Mouse (Mus musculus): ENCODE measurements at regions not wholly inside any gene's neighbourhood (a gene's known extent, or its start where the extent isn't known, plus 50 kb on each side); places are given as distances from the start of the nearest gene placed in this dataset.

DNA sequence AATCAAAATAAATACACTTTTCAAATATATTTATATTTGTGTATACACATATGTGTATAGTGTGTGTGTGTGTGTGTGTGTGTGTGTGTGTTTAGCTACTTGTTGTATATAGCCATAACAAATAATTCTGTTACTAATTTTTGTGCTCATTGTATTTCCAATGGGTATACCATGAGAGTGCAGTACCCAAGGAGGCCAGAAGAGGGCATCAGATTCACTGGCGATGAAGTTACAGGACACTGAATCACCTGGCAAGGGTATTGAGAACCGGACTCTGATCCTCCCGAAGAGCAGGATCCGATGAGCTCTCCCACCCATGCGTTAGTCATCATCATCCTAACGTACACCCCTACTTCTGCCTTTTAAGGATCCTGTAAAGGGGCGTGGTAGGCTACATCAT lies 249.3 kb upstream of the Rpl38 start:
- no peak for DNase-seq

DNA sequence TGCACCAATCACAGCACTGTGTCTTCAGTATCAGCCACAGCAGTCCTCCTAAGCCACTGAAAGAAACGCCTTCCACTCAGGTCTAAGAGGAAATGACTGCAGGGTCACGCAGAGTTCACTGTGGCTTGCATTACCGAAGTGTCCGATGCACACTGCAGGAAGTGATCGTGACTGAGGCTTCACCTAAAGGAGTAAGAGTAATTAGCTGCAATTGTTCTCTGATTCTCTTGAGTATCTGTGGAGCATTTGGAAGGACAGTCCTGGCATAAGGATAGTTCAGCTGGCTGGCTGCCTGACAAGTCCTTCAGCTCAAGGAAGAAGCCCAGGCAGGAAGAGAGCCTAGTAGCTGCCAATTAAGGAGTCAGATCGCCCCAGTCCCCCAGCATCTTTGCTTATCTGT lies 252.2 kb upstream of the Rpl38 start:
- peak; percentile 25 to 40 for DNase-seq

DNA sequence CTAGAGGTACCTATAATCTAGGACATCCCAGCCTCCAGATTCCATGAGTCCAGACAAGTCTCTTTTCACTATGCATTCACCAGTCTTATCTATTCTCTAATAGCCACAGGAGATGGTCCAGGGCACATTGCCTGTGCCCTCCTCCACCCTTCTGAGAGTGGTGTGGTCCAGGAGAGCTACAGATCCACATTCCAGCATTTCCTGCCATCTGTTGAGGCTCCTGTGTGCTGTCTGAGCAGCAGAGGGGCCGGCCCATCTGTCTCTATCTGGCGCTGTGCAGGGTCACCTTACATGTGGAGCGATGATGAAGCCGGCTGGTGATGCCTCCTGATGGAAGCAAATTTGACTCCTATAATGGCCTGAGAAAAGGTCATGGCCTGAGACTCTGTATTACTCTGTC lies 263.9 kb upstream of the Rpl38 start:
- no peak for DNase-seq

DNA sequence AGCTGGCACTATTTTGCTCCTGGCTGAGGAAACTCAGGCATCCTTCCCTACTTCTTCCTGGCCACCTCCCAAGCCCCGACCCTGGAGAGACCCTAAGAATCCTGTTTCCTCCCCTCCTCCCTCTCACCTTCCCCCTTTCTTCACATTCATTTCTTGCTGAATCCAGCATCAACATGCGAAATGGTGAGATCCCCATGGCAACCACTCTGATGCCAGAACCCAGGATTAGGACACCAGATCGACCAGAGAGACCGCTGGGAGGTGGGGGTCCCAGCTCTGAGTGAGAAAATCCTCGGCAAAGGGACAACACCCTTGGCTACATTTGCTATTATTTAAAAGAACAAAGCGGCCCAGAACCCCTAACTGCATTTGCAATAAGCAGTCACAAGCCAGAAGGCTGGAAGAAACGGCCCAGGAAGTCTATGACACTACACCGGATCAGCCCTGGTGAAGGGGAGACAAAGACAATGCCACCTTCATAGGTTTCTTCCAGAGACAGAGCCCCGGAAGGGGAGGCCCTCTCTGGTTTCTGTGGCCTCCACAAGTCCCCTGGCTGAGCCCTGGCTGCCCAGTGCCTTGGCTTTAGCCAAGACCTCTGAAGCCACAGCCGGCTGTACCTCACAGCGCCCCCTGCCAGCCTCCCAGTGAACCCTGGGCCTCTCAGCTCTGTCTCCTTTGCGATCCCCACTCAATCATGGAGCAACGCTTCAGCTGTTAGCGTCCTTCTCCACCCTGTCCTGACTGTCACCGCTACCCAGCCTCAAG lies 265.6 kb upstream of the Rpl38 start:
- no peak for DNase-seq

DNA sequence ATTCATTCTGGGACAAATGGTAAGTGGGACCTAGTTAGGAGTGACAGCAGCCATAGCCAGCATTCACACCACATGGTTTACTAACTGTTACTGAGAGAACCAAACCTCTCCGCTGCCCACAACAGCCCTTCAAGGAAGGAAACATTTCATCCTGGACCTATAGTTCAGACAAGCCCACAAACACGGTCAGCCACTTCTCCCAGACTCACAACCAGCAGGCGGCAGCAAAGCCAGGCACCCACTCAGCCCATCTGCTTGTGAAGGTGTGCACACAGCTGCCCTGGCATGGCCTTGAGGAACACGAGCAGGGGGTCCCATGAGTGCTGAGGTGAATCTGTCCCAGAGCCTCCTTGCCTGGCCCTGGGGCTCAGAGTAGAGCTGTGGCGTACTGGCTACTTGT lies 267.6 kb upstream of the Rpl38 start:
- no peak for DNase-seq

DNA sequence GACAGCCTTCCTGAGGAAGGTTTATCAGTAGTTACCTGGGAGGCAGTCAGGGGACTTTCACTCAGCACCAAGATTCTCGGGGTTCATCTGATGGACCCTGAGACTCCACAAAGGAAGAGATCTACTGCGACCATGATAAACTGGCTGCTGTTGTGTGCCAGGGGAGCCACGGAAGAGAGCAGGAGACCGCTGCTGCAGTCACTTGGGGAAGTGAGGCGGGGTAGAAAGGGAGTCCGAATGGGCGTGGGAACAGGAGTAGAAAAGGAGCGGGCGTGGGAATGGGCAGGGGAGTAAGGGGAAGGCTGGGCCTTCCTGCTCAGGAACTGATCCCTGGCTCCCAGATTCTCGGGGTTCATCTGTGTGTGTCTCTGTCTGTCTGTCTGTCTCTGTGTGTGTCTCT lies 276.2 kb upstream of the Rpl38 start:
- no peak for DNase-seq

DNA sequence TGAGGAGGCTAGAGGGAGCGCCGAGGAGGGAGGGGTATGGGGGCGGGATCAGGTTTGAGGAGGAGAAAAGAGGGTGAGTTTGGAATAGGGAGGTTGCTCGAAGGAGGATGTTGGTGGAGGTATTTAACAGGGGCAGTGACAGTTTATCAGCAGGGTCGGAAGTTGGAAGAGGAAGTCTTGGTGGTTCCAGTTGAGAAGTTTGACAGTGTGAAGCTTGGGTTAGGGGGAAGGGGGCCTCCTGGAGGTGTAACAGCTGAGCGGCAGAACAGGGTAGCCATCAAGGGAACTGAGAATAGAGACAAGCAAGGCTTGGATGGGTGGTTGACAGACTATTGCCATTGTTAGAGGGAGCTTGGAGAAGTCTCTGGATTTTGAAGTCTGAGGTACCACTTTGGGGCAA lies 276.8 kb upstream of the Rpl38 start:
- no peak for DNase-seq

DNA sequence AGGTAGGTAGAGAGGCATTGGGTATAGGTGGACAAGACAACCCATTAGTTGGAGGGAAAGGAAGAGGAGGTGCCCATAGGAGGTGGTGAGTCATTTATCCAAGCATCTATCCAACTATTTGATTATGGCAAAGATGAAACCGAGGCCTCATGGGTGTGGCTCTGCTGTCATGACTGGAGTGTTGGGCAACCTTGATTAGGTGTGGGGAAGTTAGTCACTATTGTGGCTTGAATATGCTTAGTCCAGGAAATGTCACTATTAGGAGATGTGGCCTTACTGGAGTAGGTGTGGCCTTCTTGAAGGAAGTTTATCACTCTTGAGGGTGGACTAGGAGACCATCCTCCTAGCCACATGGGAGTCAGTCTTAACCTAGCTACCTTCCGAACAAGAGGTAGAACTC lies 281.2 kb upstream of the Rpl38 start:
- DNase-seq, result no peak

DNA sequence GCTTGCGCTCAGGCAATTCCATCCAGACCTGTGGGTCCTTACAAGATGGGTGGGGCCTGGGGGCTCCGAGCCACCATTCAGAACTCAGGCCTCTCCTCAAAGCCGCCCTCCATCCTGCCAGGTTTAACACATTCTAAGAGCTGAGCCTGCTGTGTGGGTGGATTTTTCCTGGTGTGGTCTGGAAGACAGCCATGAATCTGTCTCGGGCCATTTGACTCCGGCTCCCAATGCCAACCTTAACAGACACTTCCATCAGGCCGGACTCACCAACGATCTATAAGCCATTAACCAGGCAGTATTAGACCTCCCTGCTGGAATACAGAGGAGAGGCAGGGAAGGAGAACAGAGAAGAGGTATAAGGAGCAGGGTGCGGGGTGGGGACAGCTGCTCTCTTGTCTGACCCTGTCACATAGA lies 288.9 kb upstream of the Rpl38 start:
- peak; percentile 11 to 48 for DNase-seq

DNA sequence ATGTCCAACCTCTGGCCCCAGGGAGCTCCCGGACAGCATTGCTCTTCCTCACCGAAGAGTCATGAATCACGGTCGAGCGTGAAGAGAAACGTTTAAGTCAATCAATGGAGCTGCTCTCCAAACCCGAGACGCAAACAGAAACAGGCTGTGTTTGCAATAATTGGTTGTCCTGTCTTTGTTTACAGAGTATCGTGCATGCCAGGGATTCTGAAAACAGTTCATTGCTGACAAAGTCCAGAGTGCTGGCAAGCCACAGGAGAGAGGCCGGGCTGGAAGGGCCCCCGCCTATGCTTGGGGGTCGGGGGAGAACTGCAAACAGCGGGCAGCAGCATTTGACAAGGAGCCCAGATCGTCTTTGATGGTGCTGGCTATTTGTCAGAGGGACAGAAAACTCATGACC lies 292.4 kb upstream of the Rpl38 start:
- DNase-seq, result no peak

DNA sequence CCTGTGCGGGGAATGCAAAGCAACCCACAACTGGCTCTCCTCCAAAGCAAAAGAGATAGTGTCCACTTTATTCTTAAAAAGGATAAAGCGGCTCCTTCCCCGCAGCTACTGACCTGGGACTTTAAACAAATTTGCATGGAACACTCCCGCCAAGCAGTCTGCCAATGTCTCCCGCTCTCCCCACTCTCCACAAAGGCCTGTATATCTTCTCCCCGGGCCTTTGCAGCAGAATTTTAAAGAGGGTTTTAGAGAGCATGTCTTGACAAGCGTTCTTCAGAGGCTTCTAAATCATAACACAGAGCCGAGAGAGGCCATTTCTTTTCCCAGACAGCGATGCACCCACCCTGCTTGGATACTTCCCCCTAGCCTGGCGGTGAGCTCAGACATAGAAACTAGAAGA lies 297.6 kb upstream of the Rpl38 start:
- no peak for DNase-seq

DNA sequence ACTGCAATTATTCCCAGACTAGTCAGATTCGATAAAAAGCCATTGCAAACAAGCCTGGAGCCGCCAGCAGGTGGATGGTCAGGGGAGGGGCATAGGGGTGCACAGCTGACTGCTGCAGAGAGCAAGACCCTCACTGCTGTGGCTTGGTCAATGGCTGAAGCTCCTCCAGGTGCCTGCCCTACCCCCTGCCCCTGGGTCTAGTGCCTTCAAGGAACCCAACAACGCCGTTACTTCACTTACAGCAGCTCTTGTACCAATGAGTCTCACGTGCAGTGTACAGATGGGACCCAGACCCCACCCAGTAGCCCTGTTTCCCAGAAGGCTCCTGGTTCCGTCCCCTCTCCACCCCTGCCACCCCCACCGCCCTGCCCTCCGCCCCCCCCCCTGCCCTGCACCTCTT lies 300.5 kb upstream of the Rpl38 start:
- no peak for DNase-seq

DNA sequence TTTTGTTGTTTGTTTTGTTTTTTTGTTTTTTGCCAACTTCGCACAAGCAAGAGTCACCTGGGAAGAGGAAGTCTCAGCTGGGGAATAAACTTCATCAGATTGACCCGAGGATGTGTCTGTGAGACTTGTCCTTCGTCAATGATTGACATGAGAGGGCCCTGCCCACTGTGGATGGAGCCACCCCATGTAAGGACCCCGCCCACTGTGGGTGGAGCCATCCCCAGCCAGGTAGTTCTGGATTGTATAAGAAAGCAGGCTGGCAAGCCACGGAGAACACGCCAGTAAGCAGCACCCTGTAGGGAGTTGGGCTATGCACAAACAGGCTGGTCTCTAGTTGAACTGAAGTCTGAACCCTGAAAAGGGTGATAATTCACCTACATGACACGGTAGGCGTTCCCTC lies 294.1 kb upstream of the Sdk2 start:
- no peak for DNase-seq

DNA sequence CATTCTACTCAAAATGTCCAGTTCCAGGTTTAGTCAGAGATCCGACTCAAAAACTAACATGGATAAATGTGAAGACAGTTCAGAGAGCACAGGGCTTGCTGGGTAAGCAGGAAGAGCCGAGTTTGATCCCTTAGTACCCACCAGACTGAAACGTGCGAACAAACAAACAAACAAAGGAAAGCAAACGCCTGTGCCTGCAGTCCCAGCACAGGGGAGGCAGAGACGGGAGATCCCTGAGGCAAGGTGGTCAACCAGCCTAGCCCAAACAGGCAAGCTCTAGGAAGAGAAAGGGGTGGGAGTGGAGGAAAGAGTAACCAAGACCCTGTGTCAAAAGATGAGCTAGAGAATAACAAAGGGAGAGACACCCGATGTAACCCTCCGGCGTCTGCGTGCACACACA lies 293.5 kb upstream of the Sdk2 start:
- DNase-seq, result no peak

DNA sequence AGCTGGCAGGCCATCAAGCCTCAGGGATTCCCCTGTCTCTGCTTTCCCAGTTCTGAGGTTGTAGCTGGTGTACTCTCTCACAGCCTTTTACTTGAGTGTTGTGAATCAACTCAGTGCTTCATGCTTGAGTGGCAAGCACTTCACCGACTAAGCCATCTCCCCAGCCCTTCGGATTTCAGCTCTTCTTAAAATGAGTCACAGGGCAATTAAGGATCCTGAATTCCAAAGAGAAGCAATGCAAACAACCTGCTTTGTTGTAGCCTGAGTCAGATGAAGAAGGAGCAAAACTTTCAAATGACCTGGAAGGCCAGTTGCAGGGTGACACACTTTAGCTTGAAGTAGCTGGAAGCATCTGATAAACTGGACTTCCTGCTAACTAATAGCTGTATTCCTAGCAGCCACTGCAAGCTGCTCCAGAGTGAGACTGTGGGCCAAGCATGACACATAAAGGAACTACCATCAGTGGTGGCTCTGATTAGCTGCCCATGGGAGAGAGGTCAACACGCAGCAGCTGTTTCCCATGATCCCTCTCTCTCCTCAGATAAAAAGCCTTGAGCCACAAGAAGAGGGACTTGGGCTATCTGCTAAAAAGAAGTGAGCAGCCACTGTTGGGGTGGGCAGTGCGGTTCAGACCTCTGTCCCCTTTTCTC lies 285.4 kb upstream of the Sdk2 start:
- no peak for DNase-seq

DNA sequence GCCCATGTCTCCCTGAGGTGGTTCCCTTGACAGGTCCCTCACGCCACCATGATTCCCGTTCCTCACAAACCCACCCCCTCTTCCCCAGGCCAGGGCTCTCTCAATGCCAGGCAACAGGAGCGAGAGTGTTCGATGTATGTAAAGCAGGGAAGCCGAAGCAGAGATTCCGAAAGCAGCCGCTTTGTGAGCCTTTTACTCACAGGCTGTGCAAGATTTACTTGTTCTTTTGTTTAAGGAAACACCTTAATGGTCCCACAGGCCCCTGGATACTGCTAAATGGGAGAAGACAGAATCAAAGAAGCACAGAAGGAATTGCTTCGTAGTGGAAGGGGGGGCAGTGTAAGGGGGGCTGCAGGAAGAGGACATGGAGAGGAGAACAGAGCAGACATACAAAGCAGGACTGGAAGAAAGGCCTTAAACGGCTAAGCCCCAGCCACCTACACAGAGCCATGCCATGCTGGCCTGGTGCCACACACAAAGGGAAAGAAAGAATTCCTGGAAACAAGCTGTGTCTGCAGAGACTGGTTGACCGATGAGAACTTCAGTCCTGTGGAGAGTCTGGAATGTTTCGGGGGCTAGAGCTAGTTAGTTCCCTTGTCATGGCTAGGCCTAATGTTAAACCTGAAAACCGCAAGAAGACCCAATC lies 270.1 kb upstream of the Sdk2 start:
- DNase-seq, result peak in 1 of 2 experiments; percentile 11

DNA sequence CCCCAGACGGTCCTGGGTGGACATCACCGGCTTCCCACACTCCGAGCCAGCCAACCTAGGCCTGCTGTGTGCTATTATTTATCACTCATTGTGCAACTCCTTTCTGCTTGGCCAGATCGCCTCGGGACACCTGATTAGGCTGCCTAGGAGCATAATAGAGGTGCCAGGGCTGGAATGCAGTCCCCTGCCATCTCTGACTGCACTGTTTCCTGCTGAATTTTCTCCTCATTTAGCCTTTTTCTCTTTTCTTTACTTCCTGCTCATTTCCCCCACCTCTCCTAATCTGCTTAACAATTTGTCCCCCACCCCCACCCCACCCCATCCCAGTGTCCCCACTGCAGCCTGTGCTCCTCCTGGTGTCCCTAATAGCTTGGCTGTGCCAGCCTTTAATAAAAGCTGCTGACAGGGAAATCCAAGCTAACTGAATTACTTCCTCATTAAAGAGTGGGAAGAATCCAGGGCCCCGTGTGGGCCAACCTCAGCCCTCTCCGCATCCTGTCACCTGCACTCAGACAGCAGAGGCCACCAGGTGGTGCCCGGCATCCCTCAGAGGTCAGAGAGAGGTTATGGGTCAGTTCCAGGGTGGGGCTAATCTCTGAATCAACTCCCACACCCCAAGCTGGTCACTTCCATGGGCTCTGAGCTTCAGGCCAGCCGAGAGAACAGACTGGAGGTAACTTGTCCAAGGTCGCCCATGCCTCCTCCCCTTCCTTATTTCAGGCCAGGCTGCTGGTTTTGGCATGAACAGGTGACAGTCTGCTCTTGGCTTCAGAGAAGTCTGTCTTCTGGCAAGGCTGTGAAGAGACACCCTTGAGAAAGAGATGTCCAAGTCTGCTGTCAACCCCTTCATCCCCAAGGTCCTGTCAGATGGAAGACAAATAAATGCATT lies 269.3 kb upstream of the Sdk2 start:
- DNase-seq, result no peak

DNA sequence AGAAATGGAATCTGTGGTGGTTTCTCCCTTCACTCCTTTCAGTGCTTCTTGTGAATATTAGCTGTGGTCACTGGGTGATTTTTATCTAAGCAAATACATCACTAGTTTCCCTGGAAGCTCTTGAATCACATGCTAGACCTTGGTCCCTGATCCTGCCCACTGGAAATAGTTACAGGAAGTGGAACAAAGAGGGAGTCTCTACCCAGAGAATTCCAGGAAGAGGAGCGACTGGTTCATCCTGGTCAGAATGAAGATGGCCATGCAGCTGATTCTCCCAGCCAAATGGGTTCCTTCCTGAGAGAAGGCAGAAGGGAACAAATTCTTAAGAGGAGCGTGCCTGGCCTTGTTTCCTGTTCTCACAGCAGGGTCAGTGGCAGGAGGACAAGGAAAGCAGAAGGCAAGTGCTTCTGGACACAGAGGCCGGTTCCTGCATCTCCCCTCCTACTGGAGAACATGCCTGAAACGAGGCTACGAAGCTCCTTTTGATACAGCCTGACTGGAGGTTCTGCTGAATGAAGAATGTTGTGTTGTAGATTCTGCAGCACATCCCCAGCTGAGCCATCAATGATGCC lies 264.8 kb upstream of the Sdk2 start:
- DNase-seq, result peak; percentile 3 to 45

DNA sequence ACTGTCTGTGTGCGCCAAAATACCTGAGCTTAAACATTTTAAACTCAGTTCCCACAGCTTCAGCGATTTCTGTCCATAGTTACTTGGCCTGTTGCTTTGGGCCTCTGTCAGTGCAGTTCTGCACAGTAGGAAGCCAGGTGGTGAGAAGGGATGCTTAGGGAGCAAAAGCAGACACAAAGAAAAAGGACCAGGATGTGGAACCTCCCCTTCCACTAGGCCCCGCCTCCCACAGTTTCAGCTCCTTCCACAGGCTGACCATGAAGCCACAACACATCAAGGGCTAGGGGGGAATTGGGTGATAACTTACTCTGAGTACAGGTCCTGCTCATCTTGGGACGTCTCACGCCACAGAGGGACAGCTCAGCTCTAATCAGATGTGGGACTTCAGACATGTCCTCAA lies 263.5 kb upstream of the Sdk2 start:
- no peak for DNase-seq

DNA sequence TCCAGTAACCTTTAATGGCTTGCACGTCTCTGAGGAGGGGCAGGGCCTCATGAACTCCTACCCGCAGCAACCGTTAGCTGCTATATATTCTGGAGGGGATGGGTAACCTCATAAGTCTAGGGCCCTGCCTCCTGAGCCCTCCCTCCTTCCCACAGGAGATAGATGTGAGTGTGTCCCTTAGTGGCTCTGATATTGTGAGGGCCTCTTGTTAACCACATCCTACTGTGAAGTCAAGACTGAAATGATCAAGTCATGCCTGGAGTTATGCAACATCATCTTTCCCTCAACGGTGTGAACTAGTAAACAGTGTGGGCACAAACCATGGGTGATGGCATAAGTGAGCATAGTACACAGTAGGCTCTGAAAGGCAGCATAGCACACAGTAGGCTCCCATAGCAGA lies 255.8 kb upstream of the Sdk2 start:
- DNase-seq, result no peak

DNA sequence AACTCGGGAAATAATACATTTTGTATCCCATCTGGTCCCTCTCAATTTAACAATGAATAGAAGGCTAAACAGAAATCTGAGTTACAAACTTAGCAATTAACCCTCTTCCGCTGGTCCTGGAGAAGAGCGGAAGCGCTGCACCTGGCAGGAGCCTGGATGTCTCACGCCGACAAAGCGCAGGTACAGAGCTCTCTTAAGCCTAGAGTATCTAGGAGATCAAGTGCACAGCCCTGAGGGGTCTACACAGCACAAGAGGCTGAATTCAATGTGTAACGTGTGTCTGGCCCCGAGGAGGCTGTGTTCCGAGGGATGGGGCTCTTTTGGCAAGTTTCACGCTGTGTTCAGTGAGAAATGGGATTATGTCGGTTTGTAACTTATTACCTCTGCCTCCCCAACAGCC lies 255.1 kb upstream of the Sdk2 start:
- no peak for DNase-seq

DNA sequence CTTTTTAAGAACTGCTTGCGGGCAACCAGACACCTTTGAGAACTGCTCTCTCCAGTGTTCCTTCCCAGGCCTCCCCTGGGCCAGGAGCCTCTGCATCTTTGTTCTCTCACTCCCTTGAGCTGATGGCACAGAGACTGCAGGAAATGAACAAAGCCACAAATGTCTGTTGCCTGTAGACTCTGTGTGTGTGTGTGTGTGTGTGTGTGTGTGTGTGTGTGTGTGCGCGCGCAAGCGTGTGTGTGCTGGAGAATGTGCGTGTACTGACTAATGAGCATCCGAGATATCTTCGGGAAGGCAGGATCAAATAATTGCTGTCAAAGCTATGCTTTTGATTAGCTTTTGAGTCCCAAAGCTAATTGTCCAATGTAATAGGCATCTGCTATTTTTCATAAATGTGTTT lies 254.7 kb upstream of the Sdk2 start:
- no peak for DNase-seq

DNA sequence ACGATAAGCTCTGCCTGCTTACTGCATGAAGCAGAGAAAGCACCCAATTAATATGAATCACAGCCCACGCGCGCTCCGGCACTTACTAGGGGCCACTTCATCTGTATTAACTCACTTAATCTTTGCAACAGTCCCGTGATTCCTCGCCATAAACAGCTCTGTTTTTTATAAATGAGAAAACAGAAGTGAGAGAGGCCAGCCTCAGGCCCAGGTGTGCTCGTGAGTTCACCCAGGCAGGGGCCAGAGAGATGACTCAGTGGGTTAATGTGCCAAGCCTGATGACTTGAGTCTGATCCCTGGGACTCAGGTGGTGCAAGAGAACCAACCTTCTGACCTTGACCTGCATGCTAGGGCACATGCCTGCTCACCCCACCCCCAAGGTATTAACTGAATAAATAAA lies 248.4 kb upstream of the Sdk2 start:
- DNase-seq, result no peak
